Mouse (Mus musculus) heart, embryonic 14.5 days (tissue): ENCODE results near the gene Gm9376. TPM values are rescaled to one million over a fixed set of nuclear protein-coding genes. Genes with fewer than 3 reads are reported as not detected.

Source experiments
- ATAC-seq: fragments of 200-750 bp; cut with Nextera tagmentation; 2 replicates; pipeline ENCODE4 v1.8.0; 2017; ENCODE audit warnings: low read depth, moderate TSS enrichment; ENCODE audit not compliant: insufficient number of reproducible peaks, insufficient read depth, low FRiP score
- H3K27ac ChIP-seq, 2 experiments: fragments of 200-500 bp in 1 of 2; fragments of 300-500 bp in 1 of 2; sonication (generic) in 1 of 2; replicated peaks in 1 of 2; 2 replicates each; pipeline ENCODE4 v1.5.1; 2012 to 2014; ENCODE audit warnings: low read depth in 2 of 2, low read length in 2 of 2, control low read depth in 1 of 2, mild to moderate bottlenecking in 1 of 2, mixed read lengths in 1 of 2; ENCODE audit not compliant: control insufficient read depth in 1 of 2, insufficient read depth in 1 of 2
- H3K27me3 ChIP-seq: fragments of 300-500 bp; sonication (generic); 2 replicates; pipeline ENCODE4 v1.6.1; 2014; ENCODE audit warnings: mild to moderate bottlenecking, low read length, control low read depth; ENCODE audit not compliant: control insufficient read depth, insufficient read depth
- H3K36me3 ChIP-seq: fragments of 300-500 bp; sonication (generic); 2 replicates; pipeline ENCODE4 v1.6.1; 2014; ENCODE audit warnings: mild to moderate bottlenecking, control low read depth, low read length, mixed read lengths; ENCODE audit not compliant: control insufficient read depth, insufficient read depth
- H3K4me1 ChIP-seq, 2 experiments: fragments of 200-500 bp in 1 of 2; fragments of 300-500 bp in 1 of 2; sonication (generic) in 1 of 2; 2 replicates each; pipeline ENCODE4 v1.6.1; 2012 to 2014; ENCODE audit warnings: low read length in 2 of 2, control low read depth in 1 of 2, mixed read lengths in 1 of 2; ENCODE audit not compliant: control insufficient read depth in 2 of 2, insufficient read depth in 2 of 2
- H3K4me2 ChIP-seq: fragments of 300-500 bp; sonication (generic); 2 replicates; pipeline ENCODE4 v1.6.1; 2014; ENCODE audit warnings: mild to moderate bottlenecking, low read length
- H3K4me3 ChIP-seq, 2 experiments: fragments of 200-500 bp in 1 of 2; fragments of 300-500 bp in 1 of 2; sonication (generic) in 1 of 2; 2 replicates each; pipeline ENCODE4 v1.5.1; 2012 to 2014; ENCODE audit warnings: low read length in 2 of 2, mild to moderate bottlenecking in 2 of 2, control low read depth in 1 of 2, low read depth in 1 of 2, moderate library complexity in 1 of 2; ENCODE audit not compliant: control insufficient read depth in 1 of 2, insufficient read depth in 1 of 2
- H3K9ac ChIP-seq: fragments of 300-500 bp; sonication (generic); 2 replicates; pipeline ENCODE4 v1.6.1; 2014; ENCODE audit warnings: mild to moderate bottlenecking, low read length
- H3K9me3 ChIP-seq: fragments of 300-500 bp; sonication (generic); 2 replicates; pipeline ENCODE4 v1.6.1; 2016; ENCODE audit warnings: low read length, control low read depth; ENCODE audit not compliant: control insufficient read depth
- WGBS: fragments of 180-500 bp; shearing (Covaris S2); extraction: QIAGEN DNeasy Blood & Tissue Kit; methylation state at CpG from one replicate; pipeline ENCODE4 v1.1.7; 2014; 5-methylcytosine and 5-hydroxymethylcytosine counted together
- polyA plus RNA-seq: library from polyadenylated mRNA; unstranded; fragments of >200 nt; fragmentation: Nextera tagmentation; extraction: Ambion mirVana; gene quantifications from 2 replicates; pipeline ENCODE4 v1.2.1, GENCODE M21; 2014

Gene Gm9376
- not detected in 2 replicates for polyA plus RNA-seq

DNA sequence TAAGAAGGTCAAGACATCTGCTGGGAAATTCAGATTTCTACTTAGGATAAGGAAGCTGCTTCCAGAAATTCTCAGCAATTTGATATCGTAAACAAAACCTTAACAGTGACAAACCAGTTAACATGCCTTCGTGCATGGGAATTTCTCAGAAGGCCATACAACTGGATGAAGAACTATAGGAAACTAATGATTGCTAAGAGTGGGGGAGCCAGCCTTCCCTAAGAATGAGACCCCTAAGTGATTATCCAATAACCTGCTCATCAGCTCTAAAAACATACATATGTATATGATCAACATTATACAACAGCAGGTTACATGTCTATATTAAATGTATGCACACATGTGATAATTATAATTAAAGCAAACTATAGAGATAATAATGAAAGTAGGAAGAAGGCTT lies at the start of gene Gm9376:
Gene Gm9376, plus strand, starts transcription at position 301 of the 400 bp plus-strand sequence.
- no peak within 1 kb of the TSS for H3K27ac ChIP-seq
- WGBS: 77% methylated on average over 2 of the region's 2 CpGs
- ATAC-seq: no peak
- H3K4me1 ChIP-seq: no peaks in the 10 kb centered on the region
- H3K27me3 ChIP-seq: no peaks in the 10 kb centered on the region
- H3K9ac ChIP-seq: no peak within 1 kb of the TSS
- no peaks in the 10 kb centered on the region for H3K36me3 ChIP-seq
- no peaks in the 10 kb centered on the region for H3K9me3 ChIP-seq
- H3K4me2 ChIP-seq: no peak within 1 kb of the TSS
- no peak within 1 kb of the TSS for H3K4me3 ChIP-seq

DNA sequence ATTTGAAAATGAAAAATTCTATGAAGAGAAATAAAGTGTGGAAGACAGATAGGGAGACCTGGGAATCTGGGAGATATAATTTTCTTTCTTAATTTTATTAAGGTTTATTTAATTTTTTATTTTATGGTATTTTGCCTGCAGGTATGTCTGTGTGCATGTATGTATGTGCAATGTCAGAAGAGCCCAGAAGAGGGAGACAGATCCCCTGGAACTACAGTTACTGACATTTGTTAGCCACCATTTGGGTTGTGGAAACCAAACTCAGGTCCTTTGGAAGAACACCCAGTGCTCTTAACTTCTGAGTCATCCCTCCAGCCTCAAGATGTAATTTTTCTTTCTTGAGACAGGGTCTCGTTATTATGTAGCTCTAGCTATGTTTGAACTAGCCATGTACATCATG lies 45.9 kb upstream of the Gm9376 start:
- H3K4me1 ChIP-seq: peaks cover 0 to 2% of the 10 kb centered on the region in 2 experiments; a peak in 1 of 4 replicates
- ATAC-seq: no peak

DNA sequence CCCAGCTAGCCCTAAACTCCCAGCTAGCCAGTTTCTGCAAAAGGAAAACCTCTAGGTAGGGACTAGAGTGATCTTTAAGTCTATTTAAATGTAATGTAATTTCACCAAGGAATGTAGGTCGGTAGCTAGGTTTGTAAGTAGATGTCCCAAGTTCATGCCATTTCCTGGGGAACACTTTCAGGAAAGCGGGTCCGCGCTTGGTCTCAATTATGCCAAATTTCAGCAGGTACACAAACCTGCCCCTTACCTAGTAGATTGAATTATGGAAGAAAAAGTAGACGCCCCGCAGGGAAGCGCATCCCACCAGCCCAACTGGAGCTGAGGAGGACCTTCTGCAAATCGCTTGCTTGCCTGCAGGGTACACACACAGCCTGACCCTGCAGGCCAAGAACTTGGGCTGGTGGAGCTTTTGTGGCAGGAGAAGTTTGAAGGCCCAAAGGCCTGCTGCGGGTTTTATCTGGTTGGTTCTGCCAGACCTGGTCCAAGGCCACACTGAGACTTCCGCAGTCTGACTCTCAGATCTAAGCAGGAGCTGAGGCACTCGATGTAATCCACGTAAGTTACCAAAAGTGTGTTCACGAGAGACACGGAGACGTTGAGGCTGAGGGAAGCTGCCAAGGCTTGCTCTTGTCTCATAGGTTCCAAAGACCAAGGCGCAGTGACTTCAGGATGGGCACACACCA lies 41.6 kb upstream of the Gm9376 start:
- Histone ChIP-seq H3K4me2 (no peak overlapping the region), H3K9ac (no peak overlapping the region), H3K4me3 (no peak overlapping the region), H3K4me1 (peaks cover 0 to 4% of the 10 kb centered on the region in 2 experiments; a peak in 1 of 4 replicates), H3K9me3 (no peaks in the 10 kb centered on the region), H3K27ac (no peak overlapping the region), H3K27me3 (peaks cover 83% of the 10 kb centered on the region), H3K36me3 (no peaks in the 10 kb centered on the region)
- WGBS: 12% methylated on average over 16 of the region's 16 CpGs
- no peak for ATAC-seq

More for the DNA sequence above, 45.9 kb upstream of the Gm9376 start:
- Histone ChIP-seq H3K36me3 (no peaks in the 10 kb centered on the region), H3K27ac (no peak overlapping the region), H3K4me3 (no peak overlapping the region), H3K9ac (no peak overlapping the region), H3K9me3 (0 out of 2 replicates have a peak, but pooled peaks cover 3% of the 10 kb centered on the region), H3K4me2 (no peak overlapping the region), H3K27me3 (peaks cover 45% of the 10 kb centered on the region)
- WGBS: 74% methylated on average over 1 of the region's 1 CpGs

DNA sequence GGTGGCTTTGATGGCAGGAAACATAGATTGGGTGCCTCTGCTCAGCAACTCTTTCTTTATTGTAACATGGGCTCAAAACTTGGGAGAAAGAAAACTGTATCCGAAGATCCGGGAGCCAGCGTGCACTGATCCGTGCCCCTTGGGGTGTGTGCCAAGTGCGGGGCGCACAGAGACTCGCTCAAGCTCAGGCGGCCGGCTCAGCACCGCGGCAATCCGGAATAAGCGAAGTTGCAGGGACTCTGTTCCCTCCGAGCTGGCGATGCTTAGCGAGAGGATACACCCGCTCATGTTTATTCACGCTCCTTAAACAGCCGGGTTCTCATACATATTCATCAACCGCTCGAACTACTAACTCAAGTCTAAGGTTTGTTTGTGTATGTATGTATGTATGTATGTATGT lies 40.8 kb upstream of the Gm9376 start:
- H3K4me3 ChIP-seq: peak overlapping the region in 1 of 2 experiments; percentile 18; a peak in 1 of 4 replicates
- no peaks in the 10 kb centered on the region for H3K36me3 ChIP-seq
- H3K4me1 ChIP-seq: peaks cover 0 to 4% of the 10 kb centered on the region in 2 experiments; a peak in 1 of 4 replicates
- peak overlapping the region; percentile 41 for H3K4me2 ChIP-seq
- H3K27ac ChIP-seq: no peak overlapping the region
- under 1% methylated on average over 21 of the region's 21 CpGs for WGBS
- H3K9me3 ChIP-seq: no peaks in the 10 kb centered on the region
- peaks cover 90% of the 10 kb centered on the region for H3K27me3 ChIP-seq
- H3K9ac ChIP-seq: no peak overlapping the region
- ATAC-seq: no peak

DNA sequence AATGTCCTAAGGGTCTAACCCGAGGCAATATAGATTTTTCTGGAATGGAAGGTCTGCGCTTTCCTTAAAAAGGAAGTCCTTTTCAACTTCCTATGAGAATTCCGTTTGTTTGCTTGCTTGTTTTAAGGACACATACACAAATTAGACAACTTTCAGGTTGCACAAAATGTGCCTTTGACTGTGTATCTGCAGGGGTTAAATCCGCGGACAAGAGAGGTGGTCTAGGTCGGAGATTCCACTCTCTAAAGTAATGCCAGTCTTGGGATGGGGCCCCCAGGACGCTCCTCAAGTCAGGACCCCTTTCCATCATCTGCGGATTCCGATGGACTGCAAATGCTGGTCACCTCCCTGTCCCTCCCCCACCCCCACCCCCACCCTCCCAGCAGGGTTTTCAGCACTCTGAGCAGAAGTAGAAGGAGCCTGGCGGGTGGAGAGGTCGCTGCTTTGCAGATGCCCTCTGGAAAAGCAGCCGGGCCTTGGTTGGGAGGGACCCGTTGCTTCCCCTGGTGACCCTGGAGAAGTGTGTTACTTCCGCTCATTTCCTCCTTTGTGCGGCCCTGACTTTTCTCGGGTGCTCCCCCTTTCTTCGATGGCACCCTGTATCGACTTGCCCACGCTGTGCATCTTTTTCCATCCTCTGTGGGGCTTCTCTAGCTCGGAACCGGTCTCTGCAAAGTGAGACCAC lies 40.1 kb upstream of the Gm9376 start:
- no peaks in the 10 kb centered on the region for H3K36me3 ChIP-seq
- 2% methylated on average over 21 of the region's 21 CpGs for WGBS

DNA sequence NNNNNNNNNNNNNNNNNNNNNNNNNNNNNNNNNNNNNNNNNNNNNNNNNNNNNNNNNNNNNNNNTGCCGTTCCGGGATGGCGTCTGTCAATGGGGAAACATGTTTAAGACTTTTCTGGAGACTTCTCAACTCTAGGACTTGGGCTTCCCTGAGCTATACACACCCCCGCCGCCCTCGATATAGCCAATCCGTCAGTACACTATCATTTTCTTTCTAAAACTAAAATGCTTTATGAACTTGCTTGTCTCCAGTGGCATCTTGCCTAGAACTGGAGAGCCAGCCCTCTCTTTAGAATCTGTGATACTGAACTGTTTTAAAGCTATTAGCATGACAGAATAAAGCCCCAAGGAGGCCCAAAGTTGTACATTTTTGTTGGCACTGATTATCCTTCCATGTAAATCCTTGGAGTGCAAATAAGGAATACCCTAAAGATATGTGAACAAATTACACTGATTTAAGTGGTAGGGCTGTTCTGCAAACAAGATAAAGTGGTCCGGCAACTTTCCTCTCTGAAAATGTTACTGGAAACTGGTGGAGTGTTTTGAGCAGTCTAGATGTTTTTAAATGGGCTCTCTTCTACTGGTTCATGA lies 34.3 kb upstream of the Gm9376 start:
- Histone ChIP-seq H3K27ac (no peak overlapping the region), H3K9ac (no peak overlapping the region), H3K27me3 (peaks cover 94% of the 10 kb centered on the region), H3K4me1 (peaks cover 5 to 34% of the 10 kb centered on the region in 2 experiments; a peak in 3 of 4 replicates), H3K9me3 (no peaks in the 10 kb centered on the region), H3K4me3 (no peak overlapping the region), H3K36me3 (no peaks in the 10 kb centered on the region), H3K4me2 (no peak overlapping the region)
- WGBS: 7% methylated on average over 8 of the region's 8 CpGs
- ATAC-seq: no peak

More for the DNA sequence above, 40.1 kb upstream of the Gm9376 start:
- Histone ChIP-seq H3K27me3 (peaks cover 94% of the 10 kb centered on the region), H3K4me1 (peaks cover 0 to 11% of the 10 kb centered on the region in 2 experiments; a peak in 1 of 4 replicates), H3K9me3 (no peaks in the 10 kb centered on the region), H3K27ac (no peak overlapping the region), H3K4me2 (no peak overlapping the region), H3K9ac (no peak overlapping the region), H3K4me3 (peak overlapping the region in 1 of 2 experiments; percentile 18; a peak in 1 of 4 replicates)
- ATAC-seq: no peak

DNA sequence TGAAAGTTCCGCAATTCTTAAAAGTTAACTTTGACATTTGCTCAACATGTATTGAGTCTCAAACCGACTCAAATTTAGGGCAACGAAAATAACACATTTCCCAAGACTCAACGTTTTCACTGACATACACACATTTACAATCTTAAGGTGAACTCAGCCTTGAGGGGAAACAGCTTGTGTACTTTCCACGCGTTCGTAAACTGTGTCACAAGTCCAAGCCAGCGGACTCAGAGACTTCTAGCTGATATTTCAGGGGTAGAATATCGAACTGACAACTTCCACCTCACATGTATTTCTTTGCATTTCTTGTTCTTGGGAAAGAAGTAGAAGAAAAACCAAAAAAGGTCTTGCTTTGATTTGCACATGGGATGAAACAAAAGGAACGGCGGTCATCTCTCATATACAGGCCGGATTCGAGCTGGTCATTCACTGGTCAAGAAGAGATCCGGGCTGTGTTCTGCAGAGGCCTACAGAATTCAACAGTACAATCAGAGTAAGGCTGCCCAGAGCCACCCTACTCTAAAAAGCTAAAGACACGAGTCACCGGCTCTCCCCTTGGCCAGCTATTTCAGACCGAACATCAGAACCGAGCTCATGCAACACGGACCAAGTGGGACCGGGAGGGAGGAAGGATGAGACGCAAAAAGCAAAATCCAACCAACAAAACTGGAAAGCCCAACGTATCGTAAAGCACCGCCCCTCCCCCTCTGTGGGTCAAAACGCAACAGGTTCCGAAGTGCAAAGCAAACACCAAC lies 32.8 kb upstream of the Gm9376 start:
- Histone ChIP-seq H3K4me3 (peak overlapping the region in 1 of 2 experiments; percentile 58; a peak in 1 of 4 replicates), H3K4me1 (peaks cover 5 to 34% of the 10 kb centered on the region in 2 experiments; a peak in 3 of 4 replicates), H3K9me3 (no peaks in the 10 kb centered on the region), H3K36me3 (no peaks in the 10 kb centered on the region), H3K4me2 (no peak overlapping the region), H3K9ac (no peak overlapping the region), H3K27me3 (peaks cover 92% of the 10 kb centered on the region), H3K27ac (no peak overlapping the region)
- WGBS: 5% methylated on average over 26 of the region's 26 CpGs
- ATAC-seq: no peak
